Mouse (Mus musculus): ENCODE data around the gene Zswim8.

DNA sequence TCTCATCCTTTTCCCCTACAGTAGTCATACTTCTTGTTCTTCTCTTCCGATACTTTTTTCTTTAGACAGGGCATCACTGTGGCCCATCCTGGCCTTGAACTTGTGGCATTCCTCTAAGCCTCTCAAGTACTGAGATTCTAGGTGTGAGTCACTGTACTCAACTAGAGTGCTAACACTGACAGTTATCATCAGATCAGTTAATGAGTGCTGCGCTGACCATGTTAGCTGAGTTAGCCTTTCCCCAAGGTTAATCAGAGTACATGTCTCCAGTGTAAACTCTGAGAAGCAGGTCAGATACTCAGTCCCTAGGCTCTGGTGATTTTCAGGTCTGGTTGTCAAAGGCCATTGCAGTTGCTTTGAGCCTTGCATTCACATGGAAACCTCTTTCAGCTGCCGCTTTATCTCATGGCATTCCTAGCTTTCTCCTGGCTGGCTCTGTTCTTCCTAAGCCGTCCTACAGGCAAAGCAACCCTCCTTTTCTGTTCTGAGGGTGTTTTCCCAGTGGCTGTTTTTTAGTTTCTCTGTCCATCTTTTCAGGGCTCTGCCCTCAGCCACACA, 42.2 kb downstream of the Zswim8 start:
- TF ChIP-seq CTCF (IDR thresholded peaks at IDR 0.05; ENCODE audit: insufficient read depth, low read length), result no peak
- no peak for TF ChIP-seq POLR2A (IDR thresholded peaks at IDR 0.05; ENCODE audit: borderline replicate concordance, extremely low read depth, low read depth, low read length)

Data from lung, adult 2 months (tissue).